8 mouse cellular contexts compared by ENCODE assay signal in genomic region chr5:134227574-134228248, GRCm38 (mm10). TPM values are rescaled to one million over a fixed set of nuclear protein-coding genes. Genes with fewer than 3 reads are reported as not detected.
DNase-seq lines count a peak whose midpoint lies in the region; ATAC-seq lines count a peak whose summit lies in the region.
"Had no signal": no experiment of that assay in that cellular context is flagged by ENCODE, and none has a peak within 500 bp of the region (broad histone marks: within the 10 kb centered on the region; RNA-seq: fewer than 3 reads in every experiment).

No protein-coding gene starts in this region.

- 38% methylated on average over 11 of the region's 11 CpGs for WGBS in embryonic facial prominence, embryonic 15.5 days

- 0 out of 2 replicates have a peak, but pooled peaks cover under 1% of the 10 kb centered on the region for H3K27me3 ChIP-seq in embryonic facial prominence, embryonic 15.5 days

- H3K4me3 ChIP-seq in embryonic facial prominence, embryonic 15.5 days (replicated peaks), result no peak overlapping the region
- H3K4me3 ChIP-seq: myocyte had no signal

- no peaks in the 10 kb centered on the region for H3K36me3 ChIP-seq in embryonic facial prominence, embryonic 15.5 days

- 0 out of 2 replicates have a peak overlapping the region, but pooled peaks have one; percentile 25 for H3K27ac ChIP-seq in embryonic facial prominence, embryonic 15.5 days (replicated peaks)

- no peak overlapping the region for H3K9ac ChIP-seq in embryonic facial prominence, embryonic 15.5 days

- H3K4me2 ChIP-seq in embryonic facial prominence, embryonic 15.5 days (replicated peaks), result no peak overlapping the region

- peak; percentile 53 to 54 for DNase-seq in layer of hippocampus, postnatal 10 days (ENCODE audit: low spot score in 2 of 2)
- no peak for DNase-seq in layer of hippocampus, adult 18-20 months (ENCODE audit: low spot score in 2 of 2)
- peak; percentile 68 for DNase-seq in R1 (ENCODE audit: low read depth, low spot score)
- DNase-seq in lung, postnatal 36 days, result peak; percentile 64
- no peak for DNase-seq in urinary bladder, postnatal 25 days (ENCODE audit: low spot score)

- peaks cover 31% of the 10 kb centered on the region for H3K4me1 ChIP-seq in embryonic facial prominence, embryonic 15.5 days

- ATAC-seq in embryonic facial prominence, embryonic 15.5 days (ENCODE audit: insufficient number of reproducible peaks, low FRiP score, low TSS enrichment, low read depth), result no peak
- ATAC-seq in megakaryocyte progenitor cell, adult 5-6 weeks (replicated peaks; ENCODE audit: poor library complexity), result no peak

- no peaks in the 10 kb centered on the region for H3K9me3 ChIP-seq in embryonic facial prominence, embryonic 15.5 days (replicated peaks)

RNA-seq across cellular contexts. Expression of gene Ncf1, which starts 1.7 kb away (rescaled TPM):
- total RNA-seq in layer of hippocampus, postnatal 10 days (2021), result 1 to 10 TPM; 5.5 to 5.9 TPM
- total RNA-seq in layer of hippocampus, adult 18-20 months (2021), result 1 to 10 TPM; 8.6 to 9.2 TPM
- 10.2 and 10.3 TPM in 2 replicates for polyA plus RNA-seq in embryonic facial prominence, embryonic 15.5 days (2015; fragmentation: Nextera tagmentation; extraction: Ambion mirVana)
- 139 and 150 TPM in 2 replicates for total RNA-seq in megakaryocyte progenitor cell, adult 5-6 weeks (2015)
- total RNA-seq in megakaryocyte progenitor cell, adult 5-6 weeks (2017), result 155 and 185 TPM in 2 replicates

RNA-seq across cellular contexts. Expression of gene Gtf2ird2, which starts 43.9 kb away (rescaled TPM):
- total RNA-seq in layer of hippocampus, postnatal 10 days (2021), result 10 to 100 TPM; 13.1 to 14.7 TPM
- 10 to 100 TPM; 15.7 to 16.8 TPM for total RNA-seq in layer of hippocampus, adult 18-20 months (2021)
- polyA plus RNA-seq in embryonic facial prominence, embryonic 15.5 days (2015; fragmentation: Nextera tagmentation; extraction: Ambion mirVana), result 8.8 and 9.0 TPM in 2 replicates
- total RNA-seq in megakaryocyte progenitor cell, adult 5-6 weeks (2015), result 4.2 TPM in 2 replicates
- total RNA-seq in megakaryocyte progenitor cell, adult 5-6 weeks (2017), result 4.2 and 4.7 TPM in 2 replicates

RNA-seq across cellular contexts. Expression of gene Rcc1l, which starts 51.1 kb away (rescaled TPM):
- total RNA-seq in layer of hippocampus, postnatal 10 days (2021), result 10 to 100 TPM; 18.0 to 20.8 TPM
- total RNA-seq in layer of hippocampus, adult 18-20 months (2021), result 10 to 100 TPM; 13.7 to 14.4 TPM
- polyA plus RNA-seq in embryonic facial prominence, embryonic 15.5 days (2015; fragmentation: Nextera tagmentation; extraction: Ambion mirVana), result 26.1 and 29.4 TPM in 2 replicates
- total RNA-seq in megakaryocyte progenitor cell, adult 5-6 weeks (2015), result 10.6 and 11.1 TPM in 2 replicates
- total RNA-seq in megakaryocyte progenitor cell, adult 5-6 weeks (2017), result 8.8 and 10.2 TPM in 2 replicates

Comparison
In these comparisons a context has a peak if more than half of its experiments do, and no peak if none do; other contexts are left out.
1. DNase-seq: peak in layer of hippocampus, postnatal 10 days (2 of 2), R1 (single experiment) and lung, postnatal 36 days (single experiment); none in layer of hippocampus, adult 18-20 months (0 of 2) and urinary bladder, postnatal 25 days (single experiment).
2. RNA of gene Ncf1, which starts 1.7 kb away (total RNA-seq): 139 to 185 TPM in megakaryocyte progenitor cell, adult 5-6 weeks; 8.6 to 9.2 TPM in layer of hippocampus, adult 18-20 months and 5.5 to 5.9 TPM in layer of hippocampus, postnatal 10 days; every median in the first group is over 10 times any median in the second.